In the genomic region with DNA sequence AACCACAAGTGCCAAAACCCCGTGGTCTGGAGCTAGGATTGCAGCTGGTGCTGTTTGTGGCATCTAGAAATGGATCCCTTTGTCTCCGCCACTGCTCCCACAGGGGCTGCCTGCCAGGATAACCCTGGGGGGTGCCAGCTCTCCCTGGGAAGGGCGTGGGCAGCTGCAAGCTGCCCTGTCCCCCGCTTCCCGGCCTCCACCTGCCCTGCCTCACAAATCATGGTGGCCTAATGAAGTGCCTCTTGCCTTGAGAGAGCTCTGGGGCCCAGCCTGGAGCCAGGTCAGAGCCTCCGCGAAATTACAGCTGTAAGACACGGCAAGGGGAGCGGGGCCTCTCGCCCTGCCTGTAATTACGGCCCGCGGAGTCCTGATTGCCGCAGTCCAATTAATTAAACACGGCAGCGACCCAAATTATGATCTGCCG, we compare ENCODE assay signal across 8 mouse cellular contexts.
DNase-seq lines count a peak whose midpoint lies in the region; ATAC-seq and TF ChIP-seq lines count a peak whose summit lies in the region.

No protein-coding gene starts in this region.

- TF ChIP-seq CTCF in gastrocnemius, adult 2 months (IDR thresholded peaks at IDR 0.05): no peak

- peak; percentile 54 to 56 for DNase-seq in frontal cortex, postnatal 10 days (ENCODE audit: low spot score in 2 of 2)
- no peak for DNase-seq in frontal cortex, postnatal 14 days (ENCODE audit: low spot score in 2 of 2)
- peak; percentile 70 for DNase-seq in MN1 (ENCODE audit: low spot score)
- DNase-seq in gastrocnemius, adult 2 months: peak; percentile 91
- DNase-seq in urinary bladder, postnatal 25 days (ENCODE audit: low spot score): no peak
- no peak for DNase-seq in thymus, postnatal 25 days

- peak overlapping the region; percentile 89 for H3K27ac ChIP-seq in gastrocnemius, adult 2 months
- H3K27ac ChIP-seq in limb, embryonic 12.5 days: 0 out of 2 replicates have a peak overlapping the region, but pooled peaks have one; percentile 54

- peaks cover 56% of the 10 kb centered on the region for H3K4me1 ChIP-seq in limb, embryonic 12.5 days (replicated peaks)

- intact Hi-C loops in gastrocnemius, adult 2 months (cut with DNase I): no loop called here

- peak overlapping the region; percentile 18; the same call in 1 of the 2 replicates for H3K9ac ChIP-seq in limb, embryonic 12.5 days (replicated peaks)

- no peaks in the 10 kb centered on the region for H3K9me3 ChIP-seq in limb, embryonic 12.5 days

- peak overlapping the region; percentile 56 for H3K4me3 ChIP-seq in gastrocnemius, adult 2 months
- no peak overlapping the region; the same call in 1 of the 2 replicates for H3K4me3 ChIP-seq in limb, embryonic 12.5 days (replicated peaks)

- 7% methylated on average over 17 of the region's 17 CpGs for WGBS in limb, embryonic 12.5 days

- H3K36me3 ChIP-seq in limb, embryonic 12.5 days: no peaks in the 10 kb centered on the region

- peak overlapping the region; percentile 41 for H3K4me2 ChIP-seq in limb, embryonic 12.5 days

- ATAC-seq in limb, embryonic 12.5 days (ENCODE audit: insufficient number of reproducible peaks, insufficient read depth, low FRiP score, low TSS enrichment, low read depth): no peak
- ATAC-seq in monocyte, adult 5-6 weeks (replicated peaks; ENCODE audit: insufficient number of reproducible peaks, low FRiP score, low TSS enrichment, poor library complexity, severe bottlenecking): no peak

- H3K27me3 ChIP-seq in limb, embryonic 12.5 days: peaks cover 36% of the 10 kb centered on the region

Comparison
In these comparisons a context has a peak if more than half of its experiments do, and no peak if none do; other contexts are left out.
1. DNase-seq: peak in frontal cortex, postnatal 10 days (2 of 2), MN1 (single experiment) and gastrocnemius, adult 2 months (single experiment); none in frontal cortex, postnatal 14 days (0 of 2), urinary bladder, postnatal 25 days (single experiment) and thymus, postnatal 25 days (single experiment).